Mouse (Mus musculus) heart, postnatal 14 days (tissue): ENCODE results near the gene Tlr5. TPM values are rescaled to one million over a fixed set of nuclear protein-coding genes. Genes with fewer than 3 reads are reported as not detected.
A peak's percentile ranks its signal among the peaks of the same experiment; 100 is the strongest.

Experiments
- DNase-seq, 2 experiments: peaks; one replicate each; pipeline ENCODE4 v3.0.0; 2021 to 2022
- intact Hi-C: fragments of 180-260 bp; cut with DNase I; formaldehyde crosslinking; loops from one replicate; pipeline ENCODE4 v1.15.1; 2025
- long read RNA-seq, 2 experiments: library from polyadenylated mRNA; stranded (forward); transcript quantifications; one replicate each; pipeline ENCODE4 v2.0.0; 2021
- total RNA-seq, 2 experiments: library from RNA; stranded (reverse); gene quantifications; 2 replicates each; pipeline ENCODE4 v1.2.3; 2021

Tlr5 gene
- 1 to 10 TPM; 1.7 to 2.1 TPM for total RNA-seq
- long read RNA-seq, experiment 1: 0 reads
- long read RNA-seq, experiment 2: 0 reads

- DNase-seq: peak; percentile 64 to 71
- intact Hi-C loops: no loop called here
Observed at GRCm38 (mm10) chr1:182954287-182955046, at the start of gene Tlr5. Gene Tlr5 (plus strand): TSS chr1:182954788.

GRCm38 (mm10) chr1:182905669-182906068 is 48.9 kb upstream of the Tlr5 start:
- intact Hi-C loops: no loop called here
- DNase-seq: no peak

GRCm38 (mm10) chr1:182908050-182909036 is 46.2 kb upstream of the Tlr5 start:
- intact Hi-C loops: no loop called here
- peak; percentile 88 to 92 for DNase-seq

GRCm38 (mm10) chr1:182909066-182909465 is 45.5 kb upstream of the Tlr5 start:
- intact Hi-C loops: no loop called here
- DNase-seq: no peak

GRCm38 (mm10) chr1:182909596-182909995 is 45.0 kb upstream of the Tlr5 start:
- DNase-seq: no peak
- intact Hi-C loops: no loop called here

- intact Hi-C loops: no loop called here
Observed at GRCm38 (mm10) chr1:182912591-182912990, 42.0 kb upstream of the Tlr5 start.

GRCm38 (mm10) chr1:182914121-182914908 is 40.3 kb upstream of the Tlr5 start:
- intact Hi-C loops: no loop called here
- DNase-seq: no peak

More at GRCm38 (mm10) chr1:182912591-182912990, 42.0 kb upstream of the Tlr5 start:
- no peak for DNase-seq

- intact Hi-C loops: no loop called here
- no peak for DNase-seq
Observed at GRCm38 (mm10) chr1:182916166-182916565, 38.4 kb upstream of the Tlr5 start.

GRCm38 (mm10) chr1:182918718-182919346 is 35.8 kb upstream of the Tlr5 start:
- no peak for DNase-seq
- intact Hi-C loops: no loop called here

GRCm38 (mm10) chr1:182922824-182923223 is 31.8 kb upstream of the Tlr5 start:
- DNase-seq: no peak
- intact Hi-C loops: no loop called here

- no peak for DNase-seq
- intact Hi-C loops: no loop called here
Observed at GRCm38 (mm10) chr1:182926465-182926864, 28.1 kb upstream of the Tlr5 start.

GRCm38 (mm10) chr1:182927878-182928851 is 26.4 kb upstream of the Tlr5 start:
- intact Hi-C loops: no loop called here
- DNase-seq: no peak

- DNase-seq: no peak
Observed at GRCm38 (mm10) chr1:182935469-182935868, 19.1 kb upstream of the Tlr5 start.

GRCm38 (mm10) chr1:182937486-182938120 is 17.0 kb upstream of the Tlr5 start:
- intact Hi-C loops: no loop called here
- DNase-seq: no peak

More at GRCm38 (mm10) chr1:182935469-182935868, 19.1 kb upstream of the Tlr5 start:
- intact Hi-C loops: no loop called here

- intact Hi-C loops: no loop called here
- DNase-seq: no peak
Observed at GRCm38 (mm10) chr1:182941921-182942320, 12.7 kb upstream of the Tlr5 start.

GRCm38 (mm10) chr1:182943911-182944310 is 10.7 kb upstream of the Tlr5 start:
- intact Hi-C loops: no loop called here
- no peak for DNase-seq

- intact Hi-C loops: no loop called here
- no peak for DNase-seq
Observed at GRCm38 (mm10) chr1:182944638-182945037, 9.9 kb upstream of the Tlr5 start.

- no peak for DNase-seq
- intact Hi-C loops: no loop called here
Observed at GRCm38 (mm10) chr1:182945561-182945960, 9.0 kb upstream of the Tlr5 start.
